Mouse (Mus musculus) embryonic facial prominence, embryonic 12.5 days (tissue): Measurements from ENCODE around the gene Cygb. TPM values are rescaled to one million over a fixed set of nuclear protein-coding genes. Genes with fewer than 3 reads are reported as not detected.
A peak's percentile ranks its signal among the peaks of the same experiment; 100 is the strongest.

Experiments used
- ATAC-seq: fragments of 200-750 bp; cut with Nextera tagmentation; 2 replicates; pipeline ENCODE4 v1.8.0; 2017; ENCODE audit not compliant: insufficient number of reproducible peaks, insufficient read depth, low FRiP score, low TSS enrichment
- H3K27ac ChIP-seq: fragments of 300-500 bp; sonication (generic); 2 replicates; pipeline ENCODE4 v1.5.1; 2016; ENCODE audit warnings: mild to moderate bottlenecking
- H3K27me3 ChIP-seq: fragments of 300-500 bp; sonication (generic); 2 replicates; pipeline ENCODE4 v1.6.1; 2016; ENCODE audit warnings: mild to moderate bottlenecking, moderate library complexity
- H3K36me3 ChIP-seq: fragments of 300-500 bp; sonication (generic); 2 replicates; pipeline ENCODE4 v1.6.1; 2016; ENCODE audit warnings: mild to moderate bottlenecking
- H3K4me1 ChIP-seq: fragments of 300-500 bp; sonication (generic); 2 replicates; pipeline ENCODE4 v1.6.1; 2016
- H3K4me2 ChIP-seq: fragments of 300-500 bp; sonication (generic); replicated peaks from 2 replicates; pipeline ENCODE4 v1.6.1; 2016; ENCODE audit warnings: mild to moderate bottlenecking, moderate library complexity
- H3K4me3 ChIP-seq: fragments of 300-500 bp; sonication (generic); 2 replicates; pipeline ENCODE4 v1.5.1; 2016; ENCODE audit warnings: mild to moderate bottlenecking
- H3K9ac ChIP-seq: fragments of 300-500 bp; sonication (generic); 2 replicates; pipeline ENCODE4 v1.6.1; 2016; ENCODE audit warnings: mild to moderate bottlenecking, moderate library complexity
- H3K9me3 ChIP-seq: fragments of 300-500 bp; sonication (generic); 2 replicates; pipeline ENCODE4 v1.6.1; 2016; ENCODE audit warnings: mild to moderate bottlenecking, moderate library complexity
- WGBS: fragments of 180-500 bp; shearing (Covaris S2); methylation state at CpG from one replicate; pipeline ENCODE4 v1.1.7; 2016; 5-methylcytosine and 5-hydroxymethylcytosine counted together
- polyA plus RNA-seq: library from polyadenylated mRNA; unstranded; fragments of >200 nt; fragmentation: Nextera tagmentation; extraction: Ambion mirVana; gene quantifications from 2 replicates; pipeline ENCODE4 v1.2.1, GENCODE M21; 2016

Gene Cygb
- polyA plus RNA-seq, 1 experiment from 2014 or later = 7.1 TPM

DNA sequence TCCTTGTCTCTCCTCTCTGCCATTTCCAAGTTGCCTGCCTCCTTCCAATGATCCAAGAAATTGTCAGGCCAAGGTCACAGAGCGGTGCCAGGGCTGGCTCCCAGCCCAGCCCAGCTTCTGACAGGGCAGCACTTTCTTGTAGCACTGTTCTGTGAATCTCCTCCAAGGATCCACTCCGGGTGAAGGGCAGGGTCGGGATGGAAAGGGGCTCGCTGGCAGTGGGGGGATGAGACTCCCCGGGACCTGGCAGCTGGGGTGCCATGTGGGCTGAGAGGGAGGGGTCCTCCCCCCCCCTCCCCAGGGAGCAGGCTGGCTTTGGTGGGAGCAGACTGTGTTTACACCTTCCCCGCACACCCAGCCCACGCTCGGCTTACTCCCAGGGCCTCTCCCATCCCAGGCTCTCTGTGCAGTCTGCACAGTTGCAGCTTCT lies 7.8 kb upstream of the Cygb start:
- H3K4me3 ChIP-seq = no peak overlapping the region
- no peaks in the 10 kb centered on the region for H3K9me3 ChIP-seq
- 69% methylated on average over 8 of the region's 8 CpGs for whole genome bisulfite sequencing
- peak overlapping the region; percentile 16; the same call in 1 of the 2 replicates for H3K9ac ChIP-seq
- peaks cover 11% of the 10 kb centered on the region; the same call in 1 of the 2 replicates for H3K27me3 ChIP-seq
- H3K4me2 ChIP-seq = no peak overlapping the region
- H3K4me1 ChIP-seq = peaks cover 58% of the 10 kb centered on the region
- no peaks in the 10 kb centered on the region for H3K36me3 ChIP-seq
- no peak overlapping the region for H3K27ac ChIP-seq
- ATAC-seq = no peak

DNA sequence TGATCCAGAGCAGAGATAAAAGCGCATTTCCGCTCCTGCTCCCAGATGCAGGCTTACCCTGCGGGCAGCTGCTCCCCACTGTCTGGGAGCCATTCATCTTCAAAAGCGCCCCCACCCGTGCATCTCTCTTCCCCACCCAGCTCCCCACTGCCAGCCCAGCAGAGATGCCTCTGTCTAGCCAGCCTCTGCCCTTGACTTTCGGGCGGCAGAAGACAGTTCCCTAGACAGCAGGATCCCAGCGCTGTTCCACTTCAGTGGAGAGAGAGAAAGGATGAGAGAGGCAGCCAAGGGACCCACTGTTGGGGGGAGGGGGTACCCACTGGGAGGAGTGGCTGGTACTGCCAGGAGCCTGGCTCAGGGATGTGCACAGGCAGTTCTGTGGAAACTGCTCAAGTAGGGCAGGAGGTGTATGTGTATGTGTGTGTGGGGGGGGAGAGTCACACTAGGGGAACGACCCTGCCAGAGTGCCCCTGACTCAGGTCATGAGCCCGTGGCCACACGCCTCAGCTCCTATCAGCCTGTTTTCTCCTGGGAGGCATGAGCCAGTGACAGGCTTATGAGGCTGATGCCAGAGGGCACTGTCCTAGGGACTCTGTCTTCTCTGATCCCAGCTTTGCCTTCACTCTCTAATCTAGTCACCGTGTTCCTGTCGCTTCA lies 7.3 kb upstream of the Cygb start:
- H3K27ac ChIP-seq = peak overlapping the region; percentile 31; the same call in 1 of the 2 replicates

DNA sequence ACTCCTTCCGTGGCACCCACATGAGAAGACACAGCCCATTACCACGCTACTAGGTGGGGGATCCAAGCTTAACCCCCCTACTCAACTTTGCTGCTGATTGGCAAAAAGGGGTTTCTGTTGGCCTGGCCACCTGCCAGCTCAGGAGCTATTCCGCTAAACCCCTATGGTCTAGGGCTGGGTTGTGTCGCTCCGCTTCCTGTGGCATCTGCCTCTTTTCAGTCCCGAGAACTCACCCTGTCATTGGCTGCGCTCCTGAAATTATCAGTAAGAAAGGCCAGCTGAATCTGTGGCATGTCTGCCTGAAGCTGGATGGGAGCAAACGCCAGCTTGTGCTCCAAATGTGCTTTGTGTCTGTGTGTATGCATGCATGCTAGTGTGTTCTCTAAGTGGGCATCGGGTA lies 6.1 kb upstream of the Cygb start:
- 79% methylated on average over 9 of the region's 9 CpGs for WGBS
- 0 out of 2 replicates have a peak overlapping the region, but pooled peaks have one; percentile 31 for H3K27ac ChIP-seq
- ATAC-seq = no peak
- H3K4me2 ChIP-seq = no peak overlapping the region
- peaks cover 15% of the 10 kb centered on the region; the same call in 1 of the 2 replicates for H3K27me3 ChIP-seq
- H3K9me3 ChIP-seq = no peaks in the 10 kb centered on the region
- H3K36me3 ChIP-seq = no peaks in the 10 kb centered on the region
- no peak overlapping the region for H3K4me3 ChIP-seq
- H3K9ac ChIP-seq = no peak overlapping the region
- H3K4me1 ChIP-seq = peaks cover 53% of the 10 kb centered on the region

More for the DNA sequence above, 7.3 kb upstream of the Cygb start:
- Histone ChIP-seq H3K27me3 (peaks cover 11% of the 10 kb centered on the region; the same call in 1 of the 2 replicates), H3K9ac (0 out of 2 replicates have a peak overlapping the region, but pooled peaks have one; percentile 32), H3K9me3 (no peaks in the 10 kb centered on the region), H3K4me1 (peaks cover 58% of the 10 kb centered on the region), H3K4me2 (peak overlapping the region; percentile 16; the same call in 1 of the 2 replicates), H3K4me3 (no peak overlapping the region), H3K36me3 (no peaks in the 10 kb centered on the region)
- WGBS = 19% methylated on average over 13 of the region's 13 CpGs
- no peak for ATAC-seq

DNA sequence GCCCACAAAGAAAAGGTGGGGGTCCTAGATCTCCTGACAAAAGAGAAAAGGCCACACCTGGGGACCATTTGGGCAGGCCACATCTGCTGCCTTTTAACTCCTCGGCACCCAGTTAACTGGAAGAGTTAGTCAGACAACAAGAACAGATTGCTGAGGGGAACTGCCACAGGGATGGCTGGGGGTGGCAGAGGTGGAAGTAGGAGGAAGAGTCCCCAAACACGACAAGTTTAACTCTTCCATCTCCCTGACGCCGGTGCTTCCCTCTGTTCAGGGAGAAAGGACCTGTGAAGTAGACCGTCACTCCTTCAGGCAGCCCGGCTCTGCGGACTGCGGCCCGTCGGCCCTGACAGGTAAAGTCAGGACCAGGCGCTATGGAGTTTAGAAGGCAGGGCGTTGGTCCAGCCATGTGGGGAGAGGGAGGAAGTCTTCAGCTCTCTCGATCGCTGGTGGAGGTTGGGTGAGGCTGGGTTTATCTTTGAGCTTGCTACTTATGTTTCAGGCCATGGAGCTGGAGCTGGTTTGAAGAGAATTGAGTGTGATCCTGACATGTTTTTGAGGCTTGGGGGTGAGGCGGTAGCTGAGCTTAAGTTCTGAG lies 5.0 kb upstream of the Cygb start:
- ATAC-seq = no peak
- no peak overlapping the region for H3K27ac ChIP-seq
- WGBS = 68% methylated on average over 15 of the region's 15 CpGs
- H3K27me3 ChIP-seq = peaks cover 24% of the 10 kb centered on the region
- H3K4me1 ChIP-seq = peaks cover 54% of the 10 kb centered on the region
- H3K4me2 ChIP-seq = no peak overlapping the region
- H3K36me3 ChIP-seq = no peaks in the 10 kb centered on the region
- H3K9me3 ChIP-seq = no peaks in the 10 kb centered on the region
- H3K9ac ChIP-seq = no peak overlapping the region
- H3K4me3 ChIP-seq = no peak overlapping the region

DNA sequence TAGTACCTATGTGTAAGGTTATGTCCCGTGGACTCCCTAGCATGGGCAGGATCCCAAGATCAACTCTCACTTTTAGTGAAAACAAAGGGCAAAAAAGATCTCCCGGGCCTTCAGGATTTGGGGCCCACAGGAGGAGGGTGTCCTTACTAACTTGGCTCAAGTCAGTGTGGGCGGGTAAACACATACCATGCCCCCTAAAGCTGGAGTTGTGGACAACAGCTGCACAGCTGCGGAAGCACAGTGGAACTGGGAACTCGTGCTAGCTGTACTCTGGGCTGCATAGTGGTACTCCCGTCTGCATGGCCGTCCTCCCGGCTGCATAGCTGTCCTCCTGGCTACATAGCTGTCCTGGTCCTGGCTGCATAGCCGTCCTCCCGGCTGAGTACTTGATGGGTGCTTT lies 4.1 kb upstream of the Cygb start:
- peaks cover 56% of the 10 kb centered on the region for H3K4me1 ChIP-seq
- WGBS = 60% methylated on average over 10 of the region's 10 CpGs

DNA sequence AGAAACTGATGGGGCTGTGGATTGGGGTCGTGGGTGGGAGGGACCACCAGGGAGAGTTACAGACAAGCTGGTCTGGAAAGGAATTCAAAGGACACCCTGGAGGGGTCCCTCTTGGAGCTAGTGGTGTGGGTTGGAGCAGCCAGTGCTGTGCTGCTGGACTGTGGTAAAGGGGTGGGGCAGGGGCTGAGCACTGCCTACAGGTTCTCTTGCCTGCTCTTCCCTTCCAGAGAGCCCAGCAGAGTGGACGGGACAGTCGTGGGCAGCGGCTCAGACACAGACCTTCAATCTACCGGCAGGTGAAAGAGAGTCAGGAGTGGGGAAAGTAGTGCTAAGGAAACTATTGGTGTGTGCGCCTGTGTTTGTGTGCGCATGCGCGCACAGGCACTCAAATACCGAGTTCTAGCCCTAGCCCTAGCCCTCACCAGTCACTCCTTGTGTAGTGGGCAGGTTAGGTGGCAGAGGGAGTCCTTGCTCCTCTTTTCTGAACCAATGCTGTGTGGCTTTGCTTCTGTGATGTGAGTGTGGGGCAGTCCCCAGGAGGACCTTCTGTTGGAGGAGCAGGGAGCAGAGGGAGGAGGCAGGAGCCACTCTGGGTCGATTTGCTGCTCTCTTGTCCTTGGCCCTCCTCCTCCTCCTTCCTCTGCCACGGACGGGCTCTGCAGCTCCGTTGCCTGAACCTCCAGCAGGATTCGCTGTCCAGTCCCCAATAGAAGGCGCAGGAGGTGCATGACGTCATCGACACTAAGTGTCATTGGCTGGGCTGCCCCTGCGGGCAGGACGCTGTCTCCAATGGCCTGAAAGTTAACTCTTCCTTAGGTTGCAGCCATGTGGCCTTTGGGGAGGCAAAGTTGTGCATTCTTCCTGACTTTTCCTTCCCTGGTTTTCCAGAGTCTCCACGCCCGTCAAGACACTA lies 3.5 kb upstream of the Cygb start:
- no peaks in the 10 kb centered on the region for H3K9me3 ChIP-seq
- peak overlapping the region; percentile 41; the same call in 1 of the 2 replicates for H3K9ac ChIP-seq
- H3K27ac ChIP-seq = peak overlapping the region; percentile 84
- 10% methylated on average over 22 of the region's 22 CpGs for WGBS
- peak; percentile 74 for ATAC-seq
- H3K36me3 ChIP-seq = no peaks in the 10 kb centered on the region
- peak overlapping the region; percentile 49 for H3K4me2 ChIP-seq
- H3K4me1 ChIP-seq = peaks cover 56% of the 10 kb centered on the region
- peaks cover 24% of the 10 kb centered on the region for H3K27me3 ChIP-seq
- peak overlapping the region; percentile 33 for H3K4me3 ChIP-seq

More for the DNA sequence above, 4.1 kb upstream of the Cygb start:
- H3K4me2 ChIP-seq = peak overlapping the region; percentile 49
- no peaks in the 10 kb centered on the region for H3K36me3 ChIP-seq
- H3K9me3 ChIP-seq = no peaks in the 10 kb centered on the region
- peaks cover 24% of the 10 kb centered on the region for H3K27me3 ChIP-seq
- H3K4me3 ChIP-seq = no peak overlapping the region
- ATAC-seq = no peak
- no peak overlapping the region for H3K9ac ChIP-seq
- peak overlapping the region; percentile 84 for H3K27ac ChIP-seq

DNA sequence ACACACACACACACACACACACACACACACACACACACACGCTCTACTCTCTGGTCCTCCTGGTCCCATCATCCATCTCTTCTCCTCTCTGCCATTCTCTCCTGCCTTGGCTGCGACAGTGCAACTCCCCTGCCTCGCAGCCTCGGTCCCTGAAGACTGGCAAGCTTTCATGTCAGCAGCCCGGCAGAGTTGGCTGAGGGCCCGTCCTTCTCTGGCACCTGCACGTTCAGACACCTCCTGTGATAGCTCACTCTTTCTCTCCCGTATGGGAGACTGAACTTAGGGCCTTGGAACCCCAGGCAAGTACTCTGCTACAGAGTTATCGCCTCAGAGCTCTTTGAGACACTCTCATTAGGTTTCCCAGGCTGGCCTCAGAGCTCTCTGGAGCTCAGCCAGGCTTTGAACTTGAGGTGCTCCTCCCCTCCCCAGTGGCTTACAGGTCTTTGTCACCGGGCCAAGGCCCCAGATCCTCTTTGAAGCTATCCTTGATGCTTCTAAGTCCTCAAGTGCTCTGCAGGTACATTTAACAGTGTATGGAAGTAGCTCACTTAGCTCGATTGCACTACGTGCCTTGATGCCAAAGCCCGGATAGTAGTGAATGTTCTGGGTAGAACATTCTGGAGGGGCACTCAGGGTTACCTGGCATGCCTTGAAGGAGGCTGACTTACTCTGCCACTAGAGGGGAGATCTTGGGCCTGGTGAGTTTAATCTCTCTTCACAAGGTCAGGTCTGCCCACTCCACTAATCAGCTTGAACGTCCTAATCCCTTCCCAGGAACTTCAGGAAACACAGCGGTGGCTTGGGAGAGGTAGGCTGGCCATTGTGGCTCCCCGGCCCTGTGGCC lies 2.5 kb upstream of the Cygb start:
- H3K27me3 ChIP-seq = peaks cover 27% of the 10 kb centered on the region
- peak overlapping the region; percentile 49; the same call in 1 of the 2 replicates for H3K4me2 ChIP-seq
- no peaks in the 10 kb centered on the region for H3K36me3 ChIP-seq
- H3K9me3 ChIP-seq = no peaks in the 10 kb centered on the region
- 79% methylated on average over 16 of the region's 16 CpGs for WGBS
- no peak for ATAC-seq
- H3K4me3 ChIP-seq = no peak overlapping the region
- H3K9ac ChIP-seq = 0 out of 2 replicates have a peak overlapping the region, but pooled peaks have one; percentile 41
- no peak overlapping the region for H3K27ac ChIP-seq
- peaks cover 54% of the 10 kb centered on the region for H3K4me1 ChIP-seq

DNA sequence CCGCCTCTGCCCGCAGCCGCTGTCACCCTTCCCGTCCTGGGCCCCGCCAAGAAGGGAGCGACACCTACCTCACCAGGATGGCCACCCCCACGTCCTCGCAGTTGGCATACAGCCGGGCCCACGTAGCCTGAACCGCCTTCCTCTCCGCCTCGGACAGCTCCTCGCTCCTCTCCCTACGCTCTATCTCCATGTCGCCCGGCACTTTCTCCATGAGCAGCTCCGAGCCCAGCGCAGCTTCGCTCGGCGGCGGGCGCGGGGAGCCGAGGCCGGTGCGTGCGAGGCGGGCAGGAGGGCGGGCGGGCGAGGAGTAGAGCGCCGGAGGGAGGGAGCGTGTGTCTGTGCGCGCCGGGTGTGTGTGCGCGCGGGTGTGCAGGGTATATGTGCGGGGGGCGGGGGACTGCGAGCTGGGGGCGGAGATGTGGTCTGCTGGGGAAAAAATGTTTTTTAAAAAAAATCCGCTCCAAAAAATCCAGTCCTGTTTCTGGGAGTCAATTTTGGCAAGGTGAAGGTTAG lies 348 bp downstream of the Cygb start:
- no peak overlapping the region for H3K27ac ChIP-seq
- no peaks in the 10 kb centered on the region for H3K36me3 ChIP-seq
- peaks cover 31% of the 10 kb centered on the region for H3K27me3 ChIP-seq
- H3K4me1 ChIP-seq = peaks cover 46% of the 10 kb centered on the region
- peak overlapping the region; percentile 48 for H3K4me3 ChIP-seq
- under 1% methylated on average over 46 of the region's 47 CpGs for WGBS
- H3K9me3 ChIP-seq = no peaks in the 10 kb centered on the region
- no peak for ATAC-seq
- H3K4me2 ChIP-seq = peak overlapping the region; percentile 94
- peak overlapping the region; percentile 63 for H3K9ac ChIP-seq

DNA sequence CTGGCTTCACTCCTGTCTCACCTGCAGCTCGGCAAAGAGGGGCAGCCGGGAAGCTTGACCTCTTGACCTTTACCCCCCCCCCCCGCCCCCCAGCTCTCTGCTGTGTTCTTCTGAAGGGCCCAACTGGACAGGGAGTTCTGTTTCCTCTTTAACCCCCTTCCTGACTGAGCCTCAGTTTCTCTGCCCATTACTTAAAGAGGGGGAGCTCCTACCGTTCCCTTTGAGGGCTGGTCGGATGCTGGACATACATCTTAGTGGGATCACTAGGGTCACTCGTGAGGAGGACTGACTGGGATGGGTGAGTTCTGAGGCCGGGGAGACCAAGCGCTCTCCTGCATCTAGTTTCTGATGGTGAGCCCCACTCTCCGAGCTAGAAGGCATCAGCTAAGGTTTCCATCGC lies 879 bp downstream of the Cygb start, which contains the start of gene Prcd:
Prcd (plus strand) TSS at position 301 of the 400 bp plus-strand sequence.
- peak within 1 kb of the TSS; percentile 48 for H3K4me3 ChIP-seq
- no peaks in the 10 kb centered on the region for H3K9me3 ChIP-seq
- H3K27me3 ChIP-seq = peaks cover 31% of the 10 kb centered on the region
- no peaks in the 10 kb centered on the region for H3K36me3 ChIP-seq
- peak within 1 kb of the TSS; percentile 94 for H3K4me2 ChIP-seq
- ATAC-seq = no peak
- peak within 1 kb of the TSS; percentile 63 for H3K9ac ChIP-seq
- H3K27ac ChIP-seq = no peak within 1 kb of the TSS
- WGBS = 4% methylated on average over 9 of the region's 10 CpGs
- peaks cover 49% of the 10 kb centered on the region for H3K4me1 ChIP-seq

DNA sequence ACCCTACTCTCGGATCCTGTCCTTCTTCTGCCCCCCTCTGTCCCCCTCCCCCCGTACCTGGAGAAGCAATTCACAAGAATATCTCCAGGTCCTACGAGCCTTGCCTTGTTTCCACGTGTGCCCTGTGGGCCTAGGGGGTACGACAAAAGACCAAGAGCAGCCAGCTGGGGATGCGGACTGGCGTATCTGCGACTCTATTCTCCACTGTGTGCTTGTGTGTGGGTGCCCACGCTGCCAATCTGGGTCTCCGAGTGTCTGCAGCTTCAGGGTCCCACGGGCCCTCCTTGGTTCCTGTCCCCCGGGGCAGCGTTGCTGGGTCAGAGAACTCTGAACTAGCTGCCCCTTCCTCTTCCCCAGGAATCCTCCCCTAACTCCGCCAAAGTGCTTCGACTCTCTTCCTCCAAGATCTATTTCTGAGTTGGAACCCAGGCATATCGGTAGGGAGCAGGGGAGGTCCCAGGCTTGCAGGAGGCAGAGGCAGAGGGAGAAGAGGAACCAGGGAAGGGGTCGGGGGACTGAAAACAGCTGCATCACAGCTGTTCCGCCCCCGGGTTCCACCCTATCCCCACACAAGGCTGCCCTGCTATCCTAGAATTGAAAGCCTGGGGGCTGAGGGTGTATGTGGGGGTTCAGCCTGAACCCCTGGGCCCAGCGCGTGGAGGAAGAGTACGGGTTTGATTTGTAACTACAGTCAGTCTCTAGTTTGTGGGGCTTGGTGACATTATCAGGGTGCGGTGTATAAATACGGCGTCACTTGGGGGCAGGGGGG lies 1.6 kb downstream of the Cygb start:
- 0 out of 2 replicates have a peak overlapping the region, but pooled peaks have one; percentile 4 for H3K9ac ChIP-seq
- peak overlapping the region; percentile 48; the same call in 1 of the 2 replicates for H3K4me3 ChIP-seq
- peaks cover 31% of the 10 kb centered on the region for H3K27me3 ChIP-seq
- WGBS = 56% methylated on average over 25 of the region's 25 CpGs
- no peak overlapping the region for H3K27ac ChIP-seq
- peaks cover 52% of the 10 kb centered on the region for H3K4me1 ChIP-seq
- ATAC-seq = no peak
- peak overlapping the region; percentile 94 for H3K4me2 ChIP-seq
- no peaks in the 10 kb centered on the region for H3K9me3 ChIP-seq
- H3K36me3 ChIP-seq = no peaks in the 10 kb centered on the region
